Mouse (Mus musculus): ENCODE data around the gene Rap1gap2.

DNA sequence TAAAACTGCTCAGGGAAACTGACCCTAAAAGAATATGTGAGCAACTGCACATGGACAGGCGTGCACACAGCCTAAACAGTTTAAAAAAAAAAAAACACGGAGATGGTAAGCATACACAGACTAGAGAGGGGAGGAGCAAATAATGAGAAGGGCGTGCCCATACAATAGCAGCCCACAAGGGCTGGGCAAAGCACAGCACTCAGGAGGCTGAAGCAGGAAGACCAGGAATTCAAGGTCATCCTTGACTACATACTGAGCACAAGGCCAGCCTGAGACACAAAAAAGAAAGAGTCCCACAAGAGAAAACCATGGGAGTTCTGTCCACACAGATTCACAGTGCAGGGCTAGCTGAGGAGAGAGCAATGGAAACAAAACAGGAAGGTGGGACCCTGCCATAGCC, 165.1 kb downstream of the Rap1gap2 start:
- TF ChIP-seq CTCF (conservative IDR thresholded peaks at IDR 0.05 in 1 of 2, IDR thresholded peaks at IDR 0.05 in 1 of 2; ENCODE audit: low read depth in 2 of 2, low read length in 2 of 2) (no peak), SMC3 (IDR thresholded peaks at IDR 0.05; ENCODE audit: low read depth, low read length) (no peak), RAD21 (IDR thresholded peaks at IDR 0.05; ENCODE audit: low read depth, low read length) (no peak), GABPA (IDR thresholded peaks at IDR 0.05; ENCODE audit: insufficient replicate concordance, low read depth, low read length) (no peak), POLR2A (IDR thresholded peaks at IDR 0.05; ENCODE audit: low read depth, low read length) (no peak), ELF1 (IDR thresholded peaks at IDR 0.05; ENCODE audit: low read depth, low read length) (no peak), USF1 (IDR thresholded peaks at IDR 0.05; ENCODE audit: low read depth, low read length) (no peak), MAZ (IDR thresholded peaks at IDR 0.05; ENCODE audit: low read depth, low read length) (no peak), E2F4 (IDR thresholded peaks at IDR 0.05; ENCODE audit: insufficient replicate concordance, low read depth, low read length) (no peak), ETS1 (conservative IDR thresholded peaks at IDR 0.05; ENCODE audit: low read depth, low read length) (no peak), ZKSCAN1 (IDR thresholded peaks at IDR 0.05; ENCODE audit: borderline replicate concordance, low read depth, low read length) (no peak), EP300 (IDR thresholded peaks at IDR 0.05; ENCODE audit: low read length) (no peak), NELFE (IDR thresholded peaks at IDR 0.05; ENCODE audit: low read depth, low read length) (no peak), ZC3H11A (IDR thresholded peaks at IDR 0.05; ENCODE audit: low read depth, low read length) (no peak)
